Mouse (Mus musculus) thymus, adult 2 months (tissue): ENCODE measurements around the gene 4930404N11Rik. TPM values are rescaled to one million over a fixed set of nuclear protein-coding genes. Genes with fewer than 3 reads are reported as not detected.

Experiments used
- DNase-seq: peaks from one replicate; pipeline ENCODE4 v3.0.0; 2021
- H3K27ac ChIP-seq: fragments of 200-500 bp; 2 replicates; pipeline ENCODE4 v1.5.1; 2012; ENCODE audit warnings: low read length, control low read depth; ENCODE audit not compliant: control insufficient read depth, insufficient read depth
- H3K27me3 ChIP-seq: fragments of 200-500 bp; 2 replicates; pipeline ENCODE4 v1.6.1; 2012; ENCODE audit warnings: mild to moderate bottlenecking, low read length, moderate library complexity, mixed read lengths; ENCODE audit not compliant: control insufficient read depth, insufficient read depth
- H3K36me3 ChIP-seq: fragments of 200-500 bp; 2 replicates; pipeline ENCODE4 v1.6.1; 2012; ENCODE audit warnings: mild to moderate bottlenecking, low read length, moderate library complexity; ENCODE audit not compliant: control insufficient read depth, insufficient read depth
- H3K4me1 ChIP-seq: fragments of 200-500 bp; replicated peaks from 2 replicates; pipeline ENCODE4 v1.6.1; 2012; ENCODE audit warnings: low read length; ENCODE audit not compliant: control insufficient read depth, insufficient read depth
- H3K4me3 ChIP-seq: fragments of 200-500 bp; 2 replicates; pipeline ENCODE4 v1.5.1; 2012; ENCODE audit warnings: mild to moderate bottlenecking, low read length, control low read depth, moderate library complexity; ENCODE audit not compliant: control insufficient read depth, insufficient read depth
- CTCF ChIP-seq: fragments of 200-500 bp; IDR thresholded peaks from 2 replicates; pipeline ENCODE4 v1.5.1; 2012; ENCODE audit warnings: mild to moderate bottlenecking, control low read depth, low read length, moderate library complexity, borderline replicate concordance; ENCODE audit not compliant: control insufficient read depth, poor library complexity, insufficient read depth; ENCODE audit errors: extremely low read depth
- POLR2A ChIP-seq: fragments of 200-500 bp; IDR thresholded peaks from 2 replicates; pipeline ENCODE4 v1.6.1; 2012; ENCODE audit warnings: mild to moderate bottlenecking, low read length, control low read depth, moderate library complexity; ENCODE audit not compliant: control insufficient read depth, poor library complexity, insufficient read depth; ENCODE audit errors: extremely low read depth
- WGBS: fragments of 180-500 bp; shearing (Covaris S2); methylation state at CpG from one replicate; pipeline ENCODE4 v1.1.7; 2018; 5-methylcytosine and 5-hydroxymethylcytosine counted together
- polyA plus RNA-seq: library from polyadenylated mRNA; depleted of rRNA; stranded (reverse); fragments of >200 nt; gene quantifications from 2 replicates; pipeline ENCODE4 v1.2.3, GENCODE M21; 2012; rRNA removed

Gene 4930404N11Rik
- polyA plus RNA-seq = 12.7 TPM in 2 replicates

- peaks cover 35% of the 10 kb centered on the region for H3K36me3 ChIP-seq
- no peaks in the 10 kb centered on the region for H3K27me3 ChIP-seq
- no peak for DNase-seq
- H3K4me1 ChIP-seq = no peaks in the 10 kb centered on the region
- TF ChIP-seq POLR2A (no peak), CTCF (no peak)
- H3K27ac ChIP-seq = no peak within 1 kb of the TSS
- H3K4me3 ChIP-seq = no peak within 1 kb of the TSS
- 71% methylated on average over 12 of the region's 12 CpGs for WGBS
Observed at GRCm38 (mm10) chr10:81365672-81366476, at the start of gene 4930404N11Rik. Gene 4930404N11Rik (minus strand): TSS chr10:81365816.

GRCm38 (mm10) chr10:81415146-81415545 is 49.5 kb upstream of the 4930404N11Rik start:
- DNase-seq = no peak
- peak overlapping the region; percentile 19; the same call in 1 of the 2 replicates for H3K27ac ChIP-seq

DNA sequence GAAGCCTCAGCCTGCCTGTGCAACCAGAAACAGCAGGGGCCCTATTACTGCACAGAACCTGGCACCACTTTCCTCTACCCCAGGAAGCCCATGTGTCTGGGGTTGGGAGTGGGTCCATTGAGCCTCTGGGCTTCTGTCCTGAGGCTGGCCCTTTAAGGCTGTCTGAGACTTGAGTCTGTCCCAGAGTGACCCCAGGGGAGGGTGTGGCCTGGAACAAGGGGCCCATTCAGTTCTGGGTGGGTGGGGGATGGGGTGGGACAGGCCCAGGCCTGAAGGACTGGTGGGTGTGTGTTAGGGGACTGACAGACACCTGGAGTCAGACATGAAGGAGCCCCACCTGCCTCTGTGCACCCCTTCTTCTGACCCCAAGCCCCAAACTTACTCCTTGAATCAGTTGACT is 49.1 kb upstream of the 4930404N11Rik start:
- DNase-seq = no peak
- TF ChIP-seq POLR2A = no peak
- TF ChIP-seq CTCF = no peak
- H3K27me3 ChIP-seq = no peaks in the 10 kb centered on the region
- H3K4me3 ChIP-seq = no peak overlapping the region
- H3K36me3 ChIP-seq = no peaks in the 10 kb centered on the region
- H3K27ac ChIP-seq = peak overlapping the region; percentile 19
- H3K4me1 ChIP-seq = peaks cover 8% of the 10 kb centered on the region

More at GRCm38 (mm10) chr10:81415146-81415545, 49.5 kb upstream of the 4930404N11Rik start:
- Histone ChIP-seq H3K27me3 (no peaks in the 10 kb centered on the region), H3K4me3 (no peak overlapping the region), H3K36me3 (no peaks in the 10 kb centered on the region), H3K4me1 (peaks cover 8% of the 10 kb centered on the region)
- TF ChIP-seq POLR2A (no peak), CTCF (no peak)
- 88% methylated on average over 5 of the region's 5 CpGs for WGBS

DNA sequence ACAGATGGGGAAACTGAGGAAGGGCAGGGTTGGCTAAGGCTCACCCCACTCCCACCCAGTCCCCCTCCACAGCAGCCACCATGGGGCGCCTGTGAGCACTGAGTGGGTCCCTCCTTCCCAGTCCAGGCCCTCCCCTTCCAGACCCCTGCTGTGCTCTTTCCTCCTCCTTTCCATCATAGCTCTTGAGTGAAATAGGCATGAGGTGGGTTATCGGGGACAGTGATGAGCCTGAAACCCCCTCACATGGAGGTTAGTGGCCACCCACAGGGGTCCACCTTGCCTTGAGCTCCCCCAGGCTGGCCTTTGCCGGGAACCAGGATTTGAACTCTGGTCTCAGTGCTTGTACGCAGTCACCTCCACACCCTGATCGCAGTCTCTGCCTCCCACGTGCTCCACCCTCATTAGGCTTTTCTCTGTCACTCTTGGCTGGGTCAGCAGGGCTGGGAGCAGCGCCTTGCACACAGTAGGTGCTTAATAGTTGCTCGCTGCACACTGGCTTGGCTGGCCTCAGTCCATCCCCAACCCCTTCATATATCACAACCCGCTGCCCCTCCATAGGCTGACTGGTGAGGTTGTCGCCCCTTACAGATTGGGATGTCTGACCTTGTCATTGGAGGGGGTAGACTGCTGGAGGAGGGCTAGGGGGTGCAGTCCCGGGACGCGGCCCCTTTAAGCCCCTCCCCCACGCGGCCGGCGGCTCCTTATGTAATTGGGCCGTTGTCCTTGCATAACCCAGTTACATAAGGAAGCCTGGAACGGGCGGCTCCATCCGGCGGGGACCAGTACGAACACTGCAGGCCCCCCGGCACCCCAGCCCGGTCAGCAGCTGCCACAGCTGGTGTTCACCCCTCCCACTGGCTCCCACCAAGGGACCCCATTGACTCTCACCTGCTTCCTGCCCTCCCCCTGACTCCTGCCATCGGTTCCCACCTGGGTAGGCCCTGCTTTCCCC is 48.0 kb upstream of the 4930404N11Rik start:
- peak overlapping the region; percentile 57; the same call in 1 of the 2 replicates for H3K27ac ChIP-seq
- no peaks in the 10 kb centered on the region for H3K36me3 ChIP-seq
- no peak for DNase-seq
- 49% methylated on average over 26 of the region's 26 CpGs for WGBS
- peaks cover 12% of the 10 kb centered on the region for H3K4me1 ChIP-seq
- no peaks in the 10 kb centered on the region for H3K27me3 ChIP-seq
- TF ChIP-seq POLR2A (no peak), CTCF (no peak)
- H3K4me3 ChIP-seq = no peak overlapping the region; the same call in 1 of the 2 replicates

GRCm38 (mm10) chr10:81412586-81413309 is 47.1 kb upstream of the 4930404N11Rik start:
- WGBS = 92% methylated on average over 16 of the region's 16 CpGs
- Histone ChIP-seq H3K27ac (no peak overlapping the region), H3K36me3 (no peaks in the 10 kb centered on the region), H3K4me3 (no peak overlapping the region), H3K27me3 (no peaks in the 10 kb centered on the region), H3K4me1 (peaks cover 12% of the 10 kb centered on the region)
- DNase-seq = no peak
- TF ChIP-seq POLR2A (no peak), CTCF (no peak)
